ENCODE assay signal across 16 mouse cellular contexts in the genomic region with DNA sequence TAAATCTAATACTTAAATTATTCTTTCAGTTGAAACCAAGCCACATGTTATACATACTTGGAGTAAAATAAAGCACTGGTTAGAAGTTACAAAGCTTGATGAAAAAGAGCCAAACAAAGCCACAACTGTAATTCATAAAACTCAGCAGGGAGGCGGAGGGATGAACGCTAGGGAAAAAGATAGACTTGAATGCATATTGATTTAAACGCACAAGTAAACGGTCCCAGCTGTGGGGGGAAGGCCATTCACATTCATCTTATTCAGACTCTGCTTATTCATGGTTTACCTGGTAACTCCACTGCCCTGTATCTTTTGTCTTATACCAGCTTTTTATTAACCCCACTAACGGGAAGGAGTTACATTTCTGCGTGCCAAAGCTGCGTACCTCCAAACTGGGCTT.
"Had no signal": no experiment of that assay in that cellular context is flagged by ENCODE, and none has a peak within 500 bp of the region (broad histone marks: within the 10 kb centered on the region; RNA-seq: fewer than 3 reads in every experiment).

No protein-coding gene starts in this region.

- H3K4me3 ChIP-seq: liver, embryonic 13.5 days; lung, embryonic 15.5 days; megakaryocyte, embryonic 14.5 days; midbrain, embryonic 13.5 days; myocyte; neural tube, embryonic 13.5 days had no signal

- H3K4me1 ChIP-seq: liver, embryonic 13.5 days; lung, embryonic 15.5 days; megakaryocyte, embryonic 14.5 days had no signal

- DNase-seq: kidney, adult 8-10 months; kidney, postnatal 25 days; layer of hippocampus, adult 9-11 months; layer of hippocampus, postnatal 36 days; liver; liver, embryonic 13.5 days; liver, postnatal 0 days; lung, postnatal 14 days; thymus, postnatal 4 days had no signal

- H3K36me3 ChIP-seq: liver, embryonic 13.5 days; lung, embryonic 15.5 days; midbrain, embryonic 13.5 days; neural tube, embryonic 13.5 days had no signal

- H3K27ac ChIP-seq: liver, embryonic 13.5 days; lung, embryonic 15.5 days; macrophage; midbrain, embryonic 13.5 days; neural tube, embryonic 13.5 days; stomach, postnatal 0 days had no signal

- H3K9ac ChIP-seq: liver, embryonic 13.5 days; liver, postnatal 0 days; lung, embryonic 15.5 days; midbrain, embryonic 13.5 days; neural tube, embryonic 13.5 days had no signal

- H3K9me3 ChIP-seq: liver, embryonic 13.5 days; lung, embryonic 15.5 days; midbrain, embryonic 13.5 days; neural tube, embryonic 13.5 days had no signal

- H3K27me3 ChIP-seq: liver, embryonic 13.5 days; lung, embryonic 15.5 days; megakaryocyte, embryonic 14.5 days; midbrain, embryonic 13.5 days; neural tube, embryonic 13.5 days had no signal

- H3K4me2 ChIP-seq: liver, embryonic 13.5 days; lung, embryonic 15.5 days; midbrain, embryonic 13.5 days; neural tube, embryonic 13.5 days had no signal

- ATAC-seq: liver, postnatal 0 days; midbrain, embryonic 13.5 days had no signal
